Mouse (Mus musculus): ENCODE data around the gene Gm14435. TPM values are rescaled to one million over a fixed set of nuclear protein-coding genes. Genes with fewer than 3 reads are reported as not detected.
"Not testable (repeated sequence)": the region's sequence is repeated elsewhere in the genome, so short reads cannot be mapped to it uniquely, and the experiment has no call there.

The Gm14435 gene
- 6.4 and 10.8 TPM in 2 replicates for polyA plus RNA-seq (2016; fragmentation: Nextera tagmentation; extraction: Ambion mirVana)

- H3K9me3 ChIP-seq; H3K36me3 ChIP-seq; H3K4me3 ChIP-seq; DNase-seq (ENCODE audit: low spot score); H3K27ac ChIP-seq; H3K27me3 ChIP-seq (ENCODE audit: insufficient read depth, poor library complexity, severe bottlenecking); H3K4me1 ChIP-seq (replicated peaks): not testable (repeated sequence)
- no CpG with 5 or more reads among the region's 6 CpGs for WGBS
These were observed at the start of gene Gm14435 for GRCm38 (mm10) chr2:176423294-176423693. TSS of gene Gm14435 (plus strand) at chr2:176423594.

Other genes starting within 250 kb of the Gm14435 start
- 3.0 and 7.2 TPM in 2 replicates for gene 2210418O10Rik, start 197.0 kb upstream of the Gm14435 start, polyA plus RNA-seq (2016; fragmentation: Nextera tagmentation; extraction: Ambion mirVana)
- gene Gm11009, start 104.1 kb upstream of the Gm14435 start, polyA plus RNA-seq (2016; fragmentation: Nextera tagmentation; extraction: Ambion mirVana): not detected in 2 replicates
- 8.9 and 13.9 TPM in 2 replicates for gene Gm14434, start 63.2 kb downstream of the Gm14435 start, polyA plus RNA-seq (2016; fragmentation: Nextera tagmentation; extraction: Ambion mirVana)
- gene Zfp967, start 97.5 kb downstream of the Gm14435 start, polyA plus RNA-seq (2016; fragmentation: Nextera tagmentation; extraction: Ambion mirVana): not detected in 2 replicates
- gene Gm14308, start 212.8 kb downstream of the Gm14435 start, polyA plus RNA-seq (2016; fragmentation: Nextera tagmentation; extraction: Ambion mirVana): 7.8 and 18.2 TPM in 2 replicates
- 5.9 and 9.4 TPM in 2 replicates for gene Zfp973, start 246.9 kb downstream of the Gm14435 start, polyA plus RNA-seq (2016; fragmentation: Nextera tagmentation; extraction: Ambion mirVana)